Mouse (Mus musculus) thymus, postnatal 10 days (tissue): ENCODE results near the gene Prcp.
"Not testable (repeated sequence)": the region's sequence is repeated elsewhere in the genome, so short reads cannot be mapped to it uniquely, and the experiment has no call there.

Experiments used
- DNase-seq, 2 experiments: peaks; one replicate each; pipeline ENCODE4 v3.0.0; 2021; ENCODE audit warnings: low spot score in 2 of 2

The Prcp gene

DNA sequence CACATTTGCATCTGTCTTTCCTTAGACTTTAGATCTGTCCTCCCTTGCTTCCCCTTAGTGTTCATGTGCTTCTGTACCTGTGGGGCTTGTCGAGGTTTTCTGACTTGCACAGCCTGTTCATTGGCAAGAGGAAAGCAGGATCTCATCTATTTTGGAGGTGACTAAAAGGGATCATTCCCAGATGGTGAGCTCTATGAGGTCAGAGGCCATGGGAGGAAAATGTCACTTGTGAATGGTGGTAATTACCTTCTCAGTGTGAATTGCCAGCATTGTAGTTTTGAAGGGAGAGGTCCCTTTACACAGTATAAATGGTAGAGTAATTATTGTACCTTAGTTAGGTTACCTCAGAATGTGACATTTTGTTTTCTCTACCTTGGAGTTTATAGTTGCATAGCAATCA lies 15.9 kb downstream of the Prcp start:
- no peak for DNase-seq

DNA sequence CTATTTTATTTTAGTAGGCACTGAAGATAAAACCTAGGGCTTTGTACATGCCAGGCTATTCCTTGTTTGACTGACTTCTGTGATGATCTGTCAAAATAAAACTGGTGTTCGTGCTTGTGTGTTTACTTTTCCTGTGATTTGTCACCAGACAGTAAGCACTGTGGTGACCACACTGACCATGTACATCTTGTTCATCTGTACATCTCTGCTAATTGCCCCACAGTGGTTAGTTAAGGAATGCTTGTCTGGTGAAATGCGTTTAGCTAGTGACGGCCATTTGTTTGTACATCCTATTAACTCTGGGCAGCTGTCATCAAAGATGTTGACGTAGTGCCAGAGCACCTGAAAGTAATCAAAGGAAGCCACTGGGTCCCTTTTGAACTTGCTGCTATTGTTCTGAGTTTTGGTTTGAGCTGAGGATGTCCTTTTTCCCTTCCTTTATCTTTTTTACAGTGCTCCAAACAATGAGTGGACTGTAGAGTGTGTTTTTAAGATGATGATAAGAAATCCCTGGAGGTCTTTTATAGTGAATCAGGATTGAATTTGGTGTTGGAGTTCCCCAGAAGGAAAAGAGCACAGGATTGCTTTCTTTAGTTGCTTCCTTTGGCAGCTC lies 16.5 kb downstream of the Prcp start:
- DNase-seq, result no peak

DNA sequence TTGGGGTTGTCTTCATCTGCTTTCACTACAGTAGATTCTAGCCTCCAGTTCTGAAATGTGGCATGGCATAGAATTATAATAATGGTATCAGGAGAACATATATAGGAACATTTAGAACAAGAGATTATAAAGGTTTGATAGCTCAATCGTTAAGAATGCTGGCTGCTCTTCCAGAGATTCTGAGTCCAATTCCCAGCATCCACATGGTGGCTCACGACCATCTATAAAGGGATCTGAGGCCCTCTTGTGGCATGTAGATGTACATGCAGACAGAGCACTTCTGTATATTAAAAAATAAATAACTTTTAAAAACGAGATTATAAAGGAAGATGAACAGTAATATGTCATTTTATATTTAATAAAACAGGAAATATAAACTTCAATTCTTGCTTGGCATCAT lies 19.2 kb downstream of the Prcp start:
- no peak for DNase-seq

DNA sequence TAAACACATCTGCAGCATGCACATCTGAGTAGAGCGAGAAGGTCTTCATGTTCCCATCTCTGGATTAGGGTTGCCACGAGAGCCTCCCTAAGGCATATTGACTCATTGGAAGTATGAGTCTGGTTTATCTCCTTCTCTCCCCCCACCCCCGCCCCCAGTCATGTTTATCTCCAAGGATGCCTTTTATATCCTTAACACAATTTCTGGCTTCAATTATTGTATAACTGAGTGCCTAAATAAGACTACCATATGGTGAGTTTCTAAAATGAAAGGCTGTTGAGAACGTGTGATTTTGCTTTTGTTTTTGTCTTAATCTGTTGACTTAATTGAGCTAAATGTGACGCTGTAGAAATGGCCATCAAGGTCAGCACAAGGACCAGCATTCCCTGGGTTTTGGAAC lies 21.8 kb downstream of the Prcp start:
- DNase-seq, result no peak

DNA sequence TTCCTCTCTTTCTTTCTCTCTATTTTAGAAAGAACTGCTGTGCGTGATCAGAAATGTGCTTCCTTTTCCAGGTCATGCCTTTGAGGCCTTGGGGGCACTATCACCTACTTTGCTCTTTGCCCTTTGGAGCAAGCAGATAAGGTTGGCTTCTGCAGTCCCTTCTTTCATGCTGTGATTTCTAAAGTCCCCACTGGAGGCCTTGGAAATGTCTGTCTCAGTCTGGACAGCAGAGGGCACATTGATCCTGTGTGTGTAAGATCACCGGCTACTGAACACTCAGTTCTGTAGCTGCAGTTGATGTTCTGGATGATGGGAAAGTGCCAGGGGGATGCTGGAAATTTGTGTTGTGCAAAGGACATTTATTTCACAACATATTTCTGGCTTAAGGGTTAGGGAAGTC lies 22.8 kb downstream of the Prcp start:
- DNase-seq, result no peak

DNA sequence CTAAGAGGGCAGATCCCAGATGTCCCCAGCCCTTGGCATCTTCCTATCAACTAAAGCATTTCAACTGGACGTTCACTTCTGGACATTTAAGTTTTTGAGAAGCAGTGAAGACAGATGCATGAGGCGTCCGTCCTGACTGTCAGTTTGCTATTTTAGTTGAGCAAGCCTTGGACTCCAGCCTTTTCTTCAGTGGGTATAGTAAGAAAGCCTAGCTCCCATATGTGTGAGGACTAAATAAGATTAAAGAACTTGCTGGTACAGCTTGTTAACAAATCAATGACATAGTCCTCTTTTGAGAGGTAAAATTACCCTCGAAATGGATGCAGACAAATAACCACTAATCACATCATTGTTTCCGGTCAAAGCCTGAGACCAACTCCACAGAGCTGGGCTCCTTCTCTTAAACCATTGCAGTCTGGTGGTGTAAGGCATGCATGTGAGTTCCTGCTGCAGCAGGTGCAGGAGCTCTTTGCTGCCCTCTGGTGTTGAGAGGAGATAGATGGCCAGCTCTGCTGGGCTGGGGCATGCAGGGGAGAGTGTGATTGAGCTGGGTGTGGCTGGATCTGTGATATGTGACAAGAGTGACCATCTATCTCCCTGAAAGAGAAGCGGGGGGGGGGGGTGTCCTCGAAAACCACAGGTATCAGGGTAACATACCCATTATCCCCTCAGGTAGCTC lies 29.2 kb downstream of the Prcp start:
- DNase-seq, result peak; percentile 41 to 72

DNA sequence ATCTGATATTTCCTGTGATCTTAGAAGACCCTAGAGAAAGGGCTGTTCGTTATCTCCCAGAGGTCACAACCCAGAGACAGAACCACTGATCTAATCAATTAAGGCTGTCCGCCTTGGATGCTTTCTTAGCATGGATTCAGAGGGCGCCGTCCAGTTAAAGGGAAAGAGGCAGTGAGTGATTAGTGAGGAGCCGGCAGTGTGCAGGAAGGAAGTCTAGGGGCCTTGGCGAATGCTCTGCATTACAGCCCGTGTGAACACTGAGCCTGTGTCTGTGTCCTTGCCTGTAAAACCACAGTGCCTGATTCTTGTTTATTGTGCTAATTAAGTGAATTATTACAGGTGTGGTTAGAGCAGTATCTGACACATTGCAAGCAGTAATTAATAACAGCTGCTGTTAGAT lies 30.0 kb downstream of the Prcp start:
- DNase-seq, result not testable (repeated sequence)

DNA sequence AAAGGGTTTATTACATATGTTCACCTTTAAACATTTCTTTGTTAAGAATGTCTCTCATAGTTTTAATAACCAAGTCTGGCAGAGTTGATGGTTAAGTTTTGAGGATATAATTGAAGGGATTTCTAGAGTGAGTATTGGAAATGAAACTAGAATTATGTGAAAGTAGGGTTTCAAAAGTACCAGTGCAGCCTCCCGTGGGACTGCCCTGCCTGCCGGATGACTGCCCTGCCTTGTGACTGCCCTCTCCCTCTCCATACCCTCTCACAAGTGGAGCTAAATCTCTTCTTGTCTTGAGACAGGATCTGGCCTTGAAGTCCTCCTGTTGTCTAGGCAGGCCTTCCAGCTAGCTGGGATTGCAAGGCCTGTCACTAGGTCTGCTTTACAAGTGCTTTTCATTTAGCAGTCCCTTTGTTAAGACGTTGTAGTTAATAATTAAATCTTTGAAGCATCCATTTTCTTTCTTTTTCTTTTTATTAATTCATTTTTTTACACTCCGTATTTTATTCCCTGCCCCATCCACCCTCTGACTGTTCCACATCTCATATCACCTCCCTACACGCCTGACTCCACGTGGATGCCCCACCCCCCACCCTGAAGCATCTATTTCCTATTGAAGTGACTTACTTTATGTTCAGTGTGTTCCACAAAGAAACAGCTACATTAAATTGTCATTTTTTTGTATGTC lies 46.0 kb downstream of the Prcp start:
- no peak for DNase-seq

DNA sequence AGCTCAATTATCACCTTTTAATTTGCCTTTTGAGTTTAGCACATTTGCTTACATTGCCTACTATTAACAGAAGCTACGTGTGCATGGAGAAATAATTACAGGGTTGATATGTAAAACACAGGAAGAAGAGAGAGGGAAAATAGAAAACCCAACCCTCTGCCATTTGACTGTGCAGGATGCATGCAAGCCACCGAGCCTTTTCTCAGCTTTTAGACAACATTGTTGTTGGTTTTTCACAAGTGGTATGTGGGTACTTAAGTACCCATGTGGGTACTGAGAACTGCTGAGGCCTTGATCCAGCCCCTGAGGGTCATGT lies 46.5 kb downstream of the Prcp start:
- DNase-seq, result no peak

DNA sequence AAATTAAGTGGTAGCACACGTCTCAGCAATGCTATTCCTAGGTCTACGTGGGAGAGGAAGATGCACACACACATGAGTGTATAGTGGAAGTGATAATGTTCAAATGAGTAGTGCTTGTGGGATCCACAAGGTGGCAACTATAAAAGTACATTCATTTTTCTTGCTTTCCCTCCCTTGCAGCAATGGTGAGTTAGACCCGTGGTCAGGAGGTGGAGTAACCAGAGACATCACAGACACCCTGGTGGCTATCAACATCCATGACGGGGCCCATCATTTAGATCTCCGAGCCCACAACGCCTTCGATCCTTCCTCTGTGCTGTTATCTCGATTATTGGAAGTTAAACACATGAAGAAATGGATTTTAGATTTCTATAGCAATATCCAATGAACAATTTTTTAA lies 58.5 kb downstream of the Prcp start:
- DNase-seq, result no peak

DNA sequence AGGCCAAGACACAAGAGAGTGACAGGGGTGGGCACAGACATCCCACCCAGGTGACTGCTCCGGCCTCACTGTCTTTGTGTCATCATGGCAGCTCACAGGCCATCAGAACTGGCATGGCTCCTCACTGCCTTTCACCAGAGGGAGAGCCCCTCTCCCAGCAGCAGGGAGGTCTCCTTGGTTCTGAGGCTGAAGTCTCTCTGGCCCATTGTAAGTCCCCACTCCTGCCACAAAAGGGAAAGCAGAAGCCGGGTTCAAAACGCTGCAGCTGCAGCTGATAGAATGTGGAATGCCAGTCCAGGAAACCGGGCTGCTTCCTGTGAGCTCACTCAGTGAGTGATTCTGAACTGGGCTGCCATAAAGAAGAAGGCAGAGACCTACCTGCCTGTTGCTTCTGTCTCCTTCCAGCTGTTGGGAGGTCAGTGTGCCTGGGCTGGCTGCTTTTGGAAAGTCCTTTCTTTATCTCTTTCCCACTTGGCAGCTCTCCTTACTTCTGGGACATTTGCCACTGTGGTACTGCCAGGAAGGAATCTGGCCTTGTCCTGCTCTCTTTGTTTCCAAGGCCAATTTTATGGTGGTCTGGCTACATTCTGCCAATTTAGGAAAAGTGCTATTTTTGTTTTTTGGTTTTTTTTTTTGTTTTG lies 59.2 kb downstream of the Prcp start:
- DNase-seq, result not testable (repeated sequence)

DNA sequence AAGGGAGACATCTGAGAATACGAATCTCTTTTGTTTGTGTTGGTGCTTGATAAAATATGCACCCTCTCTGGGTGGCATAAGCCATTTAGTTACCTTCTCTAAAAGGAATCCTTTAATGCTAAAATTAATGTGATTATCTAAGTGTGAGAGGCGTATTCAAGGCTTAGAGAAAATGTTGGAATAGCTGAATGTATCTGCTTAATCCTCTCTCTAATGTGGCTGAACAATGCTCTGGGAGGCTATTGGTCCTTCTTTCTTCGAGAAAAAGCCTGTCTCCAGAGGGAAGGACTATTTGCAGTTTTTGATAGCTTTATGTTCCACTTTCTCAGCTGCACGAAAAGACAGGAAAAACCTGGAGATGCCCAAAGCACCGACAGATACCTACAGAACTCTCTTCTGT lies 62.5 kb downstream of the Prcp start:
- DNase-seq, result no peak

DNA sequence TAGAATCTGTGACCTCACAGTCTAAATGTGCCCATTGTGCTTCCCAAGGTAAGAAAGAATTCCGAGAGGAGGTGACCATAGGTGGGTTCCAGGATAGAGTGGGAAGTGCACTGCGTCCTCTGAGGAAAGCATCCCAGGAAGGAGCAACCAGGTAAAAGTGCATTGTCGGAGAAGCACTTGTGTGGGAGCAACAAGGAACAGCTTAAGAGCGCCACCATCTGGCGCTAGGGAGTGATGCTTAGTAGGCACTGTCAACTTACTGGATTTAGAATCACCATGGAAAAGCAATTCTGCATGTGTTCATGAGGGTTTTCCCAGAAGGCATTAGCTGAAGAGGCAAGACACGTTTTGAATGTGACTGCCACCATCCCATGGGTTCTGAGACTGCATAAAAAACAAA lies 63.7 kb downstream of the Prcp start:
- no peak for DNase-seq

DNA sequence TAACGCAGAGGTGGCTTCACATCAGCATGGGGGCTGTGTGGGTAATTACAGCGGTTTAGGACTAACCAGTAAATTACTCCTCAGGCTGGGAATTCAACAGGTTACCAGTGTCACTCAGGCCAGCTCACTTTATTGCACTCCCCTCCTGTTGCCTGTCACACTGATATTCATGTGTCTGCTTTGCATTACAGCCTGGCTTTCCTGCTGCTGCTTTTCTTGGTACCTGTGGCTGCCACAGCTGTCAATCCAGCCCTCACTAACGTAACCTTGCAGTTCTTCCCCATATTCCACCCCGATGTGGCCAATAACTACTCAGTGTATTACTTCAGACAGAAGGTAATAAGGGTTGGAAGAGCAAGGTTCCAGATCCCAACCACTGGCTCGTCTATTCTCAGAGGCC lies 65.5 kb downstream of the Prcp start:
- no peak for DNase-seq

DNA sequence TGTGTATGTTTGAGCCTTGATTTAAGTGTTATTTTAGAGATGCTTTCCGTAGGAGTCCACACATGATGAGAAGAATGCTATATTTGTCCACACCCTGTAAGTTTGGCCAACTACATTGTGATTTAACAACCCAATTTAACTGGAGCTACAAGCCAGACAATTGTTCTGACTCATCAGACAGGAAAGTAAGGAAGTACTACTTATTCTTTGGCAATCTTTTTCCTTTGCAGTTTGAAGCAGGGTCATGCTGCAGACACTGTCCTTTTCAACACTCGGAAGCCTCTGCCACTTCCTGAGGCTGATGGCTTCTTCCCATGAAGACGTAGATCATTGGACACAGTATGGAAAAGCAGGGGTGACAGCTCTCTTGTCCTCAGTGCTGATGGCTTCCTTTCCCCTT lies 76.5 kb downstream of the Prcp start:
- no peak for DNase-seq

DNA sequence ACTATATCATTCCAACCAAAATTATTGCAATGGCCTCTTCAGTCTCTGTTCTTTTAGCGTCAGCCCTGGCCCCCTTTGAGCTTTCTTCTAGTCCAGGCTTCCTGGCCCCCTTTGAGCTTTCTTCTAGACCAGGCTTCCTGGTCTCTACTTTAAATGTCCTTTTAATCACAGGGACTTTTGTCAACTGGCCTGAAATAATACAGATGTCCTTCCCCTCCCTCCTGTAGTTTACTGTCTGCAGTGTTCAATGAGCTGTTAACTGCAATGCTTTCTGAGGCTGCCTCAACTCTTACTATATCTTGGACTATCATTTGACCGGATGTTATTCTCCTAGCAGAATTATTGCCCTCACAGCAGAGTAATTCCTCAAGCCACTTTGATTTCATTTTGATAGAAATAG lies 77.9 kb downstream of the Prcp start:
- DNase-seq, result no peak

DNA sequence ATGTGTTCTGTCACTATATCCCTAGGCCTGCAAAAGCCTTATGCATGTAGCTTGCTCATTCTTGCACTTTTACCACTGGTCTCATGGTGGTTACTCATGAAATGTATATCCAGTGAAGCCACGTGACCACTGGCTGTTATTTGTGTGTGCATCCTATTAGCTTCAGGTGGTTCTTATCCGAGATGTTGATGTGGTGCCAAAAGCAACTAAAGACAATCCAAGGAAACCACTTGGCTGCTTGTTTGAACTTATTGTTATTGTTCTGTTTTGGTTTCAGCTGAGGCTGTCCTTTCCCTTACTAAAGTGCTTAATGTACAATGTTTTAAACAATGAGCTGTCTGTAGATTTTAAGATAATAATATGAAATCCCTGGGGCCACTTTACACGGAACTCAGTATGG lies 85.5 kb downstream of the Prcp start:
- DNase-seq, result no peak

DNA sequence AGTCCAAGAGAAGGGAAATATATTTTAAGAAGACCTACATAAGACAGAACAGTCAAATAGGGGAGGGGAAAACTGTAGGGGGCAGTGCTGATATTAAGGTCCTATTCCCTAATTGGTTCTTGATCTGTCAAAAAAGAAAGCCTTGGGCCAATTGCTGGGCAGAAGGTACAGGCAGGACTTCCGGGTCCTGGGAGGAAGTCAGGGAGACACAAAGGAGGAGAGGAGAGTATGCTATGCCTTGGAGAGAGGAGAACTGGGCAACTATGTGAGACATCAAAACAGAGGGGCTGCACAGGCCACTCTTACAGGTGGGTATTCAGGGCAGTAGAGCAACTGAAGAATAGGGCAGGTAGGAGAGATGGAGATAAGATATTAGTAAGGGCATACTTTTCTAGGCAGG lies 87.6 kb downstream of the Prcp start:
- no peak for DNase-seq

DNA sequence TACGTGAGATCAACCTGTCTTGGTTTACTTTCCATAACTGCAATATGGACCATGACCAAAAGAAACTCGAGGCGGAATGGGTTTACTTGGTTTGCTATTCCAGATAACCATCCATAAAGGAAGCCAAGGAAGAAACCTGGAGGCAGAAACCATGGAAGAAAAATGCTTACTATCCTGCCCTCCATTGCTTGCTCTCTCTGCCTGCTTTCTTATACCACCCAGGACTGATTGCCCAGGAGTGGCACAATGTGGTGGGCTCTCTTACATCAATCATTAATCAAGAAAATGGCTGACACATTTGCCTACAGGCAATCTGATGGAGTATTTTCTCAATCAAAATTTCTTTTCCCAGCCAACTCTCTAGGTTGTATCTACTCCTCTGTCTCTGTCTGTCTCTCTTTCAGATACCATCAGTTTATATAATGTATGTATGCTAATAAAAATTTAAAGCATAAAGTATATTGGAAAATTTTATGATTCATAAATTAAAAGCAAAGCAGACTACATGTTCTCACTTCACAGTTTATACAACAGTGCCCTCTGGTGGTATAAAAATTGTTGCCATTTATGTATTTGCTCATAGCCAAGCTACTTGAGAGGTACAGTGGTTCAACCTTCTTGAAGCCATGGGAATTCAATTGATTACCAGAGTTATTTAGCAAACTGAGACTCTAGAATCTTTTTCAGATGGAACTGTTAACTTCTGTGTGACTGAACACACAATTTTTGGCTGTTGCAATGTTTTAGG lies 90.7 kb downstream of the Prcp start:
- DNase-seq, result peak in 1 of 2 experiments; percentile 40

DNA sequence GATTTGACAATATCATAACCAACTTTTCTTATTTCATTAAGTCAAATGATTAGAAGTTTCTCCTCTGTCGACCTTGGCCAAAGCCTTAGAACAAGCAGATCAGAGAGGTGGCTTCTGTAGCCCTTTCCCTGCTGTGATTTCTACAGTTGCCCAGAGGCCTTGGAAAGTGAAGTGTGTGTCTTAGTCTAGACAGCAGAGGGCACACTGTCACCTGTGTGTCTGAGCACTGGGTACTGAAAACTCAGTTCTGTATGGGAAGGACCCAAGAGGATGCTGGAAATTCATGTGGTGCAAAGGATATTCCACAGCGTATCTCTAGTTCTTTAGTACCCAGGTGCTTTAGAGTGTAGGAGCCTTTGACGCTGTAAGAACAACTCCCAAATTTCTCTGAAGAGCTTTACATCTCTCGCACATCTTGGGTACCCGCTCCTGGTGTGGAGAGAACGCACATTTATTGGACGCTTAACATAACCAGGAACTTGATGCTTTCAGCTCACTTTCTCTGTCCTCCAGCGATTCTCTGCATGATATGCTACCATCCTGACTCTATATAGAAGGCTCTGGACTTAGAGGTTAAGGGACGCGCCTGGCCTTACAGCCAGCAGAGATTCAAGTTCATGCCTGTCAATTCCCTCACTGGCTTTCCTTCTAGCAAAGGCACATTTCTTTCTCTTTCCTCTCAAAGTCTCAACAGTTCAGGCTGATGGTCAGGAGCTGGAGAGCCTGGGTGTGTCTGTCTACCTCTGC lies 93.3 kb downstream of the Prcp start:
- DNase-seq, result no peak

DNA sequence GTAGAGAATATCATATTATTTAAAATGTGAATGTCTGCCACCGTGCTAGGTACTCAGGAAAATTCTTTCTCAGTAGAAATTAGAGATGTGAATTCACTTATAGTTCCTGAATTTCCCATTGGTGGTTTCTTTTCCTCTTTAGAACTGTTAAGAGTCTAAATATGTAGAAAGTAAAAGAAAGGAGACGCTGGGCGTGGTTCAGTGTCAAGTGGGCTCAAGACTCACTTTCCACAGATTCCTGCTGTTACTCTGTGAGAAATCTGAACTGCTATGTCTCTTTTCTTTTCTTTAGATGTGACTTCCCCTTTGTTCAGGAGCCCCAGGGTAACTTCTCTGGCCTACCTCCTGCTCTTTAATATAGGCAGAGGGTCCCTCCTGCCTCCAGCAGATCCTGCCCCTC lies 103.2 kb downstream of the Prcp start:
- no peak for DNase-seq

DNA sequence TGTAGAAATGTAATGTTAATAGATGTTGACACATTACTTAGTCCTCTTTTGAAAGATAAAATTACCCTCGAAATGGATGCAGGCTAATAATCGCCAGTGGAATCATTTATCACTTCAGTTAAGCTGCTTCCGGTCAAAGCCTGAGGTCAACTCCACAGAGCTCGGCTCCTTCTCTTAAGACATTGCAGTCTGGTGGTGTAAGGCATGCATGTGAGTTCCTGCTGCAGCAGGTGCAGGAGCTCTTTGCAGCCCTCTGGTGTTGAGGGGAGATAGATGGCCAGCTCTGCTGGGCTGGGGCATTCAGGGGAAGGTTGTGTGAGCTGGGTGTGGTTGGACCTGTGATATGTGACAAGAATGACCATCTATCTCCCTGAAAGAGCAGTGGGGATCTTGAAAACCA lies 104.0 kb downstream of the Prcp start:
- no peak for DNase-seq
